Mouse (Mus musculus): ENCODE results near the gene Col19a1. TPM values are rescaled to one million over a fixed set of nuclear protein-coding genes. Genes with fewer than 3 reads are reported as not detected.

The Col19a1 gene
- polyA plus RNA-seq, 1 experiment from 2014 or later = 3.4 TPM

Other genes starting within 250 kb of the Col19a1 start
- 48.9 and 49.7 TPM in 2 replicates for gene Lmbrd1, start 91.2 kb upstream of the Col19a1 start, polyA plus RNA-seq (2015; fragmentation: Nextera tagmentation; extraction: Ambion mirVana)